Mouse (Mus musculus): ENCODE measurements around the gene Tpte.

GRCm38 (mm10) chr8:22394471-22394870, 111.2 kb downstream of the Tpte start:
- TF ChIP-seq CTCF (IDR thresholded peaks at IDR 0.05; ENCODE audit: low read depth, low read length) (no peak), POLR2A (IDR thresholded peaks at IDR 0.05; ENCODE audit: borderline replicate concordance, low read depth, low read length) (no peak)

Measured in bone marrow macrophage, adult 2 months (primary cell).